Mouse (Mus musculus): ENCODE data around the gene Rbms1. TPM values are rescaled to one million over a fixed set of nuclear protein-coding genes. Genes with fewer than 3 reads are reported as not detected.
"Not testable (repeated sequence)": the region's sequence is repeated elsewhere in the genome, so short reads cannot be mapped to it uniquely, and the experiment has no call there.

Gene Rbms1
- polyA plus RNA-seq, 1 experiment from 2014 or later, result 139 TPM

GRCm38 (mm10) chr2:60838856-60839255, 124.1 kb downstream of the Rbms1 start:
- ATAC-seq (ENCODE audit: borderline replicate concordance, extremely low read depth, low FRiP score, low TSS enrichment), result no peak
- no peak overlapping the region for H3K4me3 ChIP-seq
- WGBS, result 64% methylated on average over 5 of the region's 5 CpGs
- peaks cover 4% of the 10 kb centered on the region for H3K36me3 ChIP-seq
- no peaks in the 10 kb centered on the region for H3K9me3 ChIP-seq
- peak overlapping the region; percentile 58 for H3K27ac ChIP-seq
- peaks cover 53% of the 10 kb centered on the region for H3K4me1 ChIP-seq
- H3K4me2 ChIP-seq, result no peak overlapping the region
- H3K27me3 ChIP-seq, result no peaks in the 10 kb centered on the region
- no peak overlapping the region for H3K9ac ChIP-seq

- ATAC-seq (ENCODE audit: borderline replicate concordance, extremely low read depth, low FRiP score, low TSS enrichment), result peak; percentile 66
- Histone ChIP-seq H3K4me2 (no peak overlapping the region), H3K27ac (peak overlapping the region; percentile 58; the same call in 1 of the 2 replicates), H3K4me3 (no peak overlapping the region), H3K36me3 (peaks cover 4% of the 10 kb centered on the region), H3K9ac (no peak overlapping the region), H3K9me3 (no peaks in the 10 kb centered on the region), H3K4me1 (peaks cover 42% of the 10 kb centered on the region), H3K27me3 (no peaks in the 10 kb centered on the region)
- 47% methylated on average over 5 of the region's 5 CpGs for WGBS
Observed at GRCm38 (mm10) chr2:60837616-60838015, 125.4 kb downstream of the Rbms1 start.

- ATAC-seq (ENCODE audit: borderline replicate concordance, extremely low read depth, low FRiP score, low TSS enrichment), result no peak
- 92% methylated on average over 7 of the region's 7 CpGs for WGBS
- Histone ChIP-seq H3K27ac (no peak overlapping the region), H3K27me3 (no peaks in the 10 kb centered on the region), H3K9ac (no peak overlapping the region), H3K4me1 (peaks cover 38% of the 10 kb centered on the region), H3K36me3 (no peaks in the 10 kb centered on the region; the same call in none of the 2 replicates), H3K4me3 (no peak overlapping the region), H3K4me2 (no peak overlapping the region), H3K9me3 (no peaks in the 10 kb centered on the region)
Observed at GRCm38 (mm10) chr2:60836237-60836636, 126.8 kb downstream of the Rbms1 start.

- H3K27ac ChIP-seq, result peak overlapping the region; percentile 23; the same call in 1 of the 2 replicates
- no peaks in the 10 kb centered on the region for H3K27me3 ChIP-seq
- peaks cover 33% of the 10 kb centered on the region for H3K4me1 ChIP-seq
- no peak overlapping the region for H3K4me3 ChIP-seq
- no peak overlapping the region for H3K4me2 ChIP-seq
- H3K9ac ChIP-seq, result no peak overlapping the region
- no peaks in the 10 kb centered on the region for H3K9me3 ChIP-seq
- H3K36me3 ChIP-seq, result no peaks in the 10 kb centered on the region; the same call in 1 of the 2 replicates
- no peak for ATAC-seq (ENCODE audit: borderline replicate concordance, extremely low read depth, low FRiP score, low TSS enrichment)
- 64% methylated on average over 7 of the region's 7 CpGs for WGBS
Observed at GRCm38 (mm10) chr2:60834293-60834692, 128.7 kb downstream of the Rbms1 start.

GRCm38 (mm10) chr2:60832254-60832653, 130.7 kb downstream of the Rbms1 start:
- no peak overlapping the region for H3K4me2 ChIP-seq
- no peak overlapping the region for H3K9ac ChIP-seq
- WGBS, result 83% methylated on average over 8 of the region's 8 CpGs
- H3K36me3 ChIP-seq, result no peaks in the 10 kb centered on the region; the same call in 1 of the 2 replicates
- no peak overlapping the region for H3K4me3 ChIP-seq
- ATAC-seq (ENCODE audit: borderline replicate concordance, extremely low read depth, low FRiP score, low TSS enrichment), result no peak
- peaks cover 17% of the 10 kb centered on the region for H3K4me1 ChIP-seq
- H3K27me3 ChIP-seq, result no peaks in the 10 kb centered on the region
- H3K27ac ChIP-seq, result no peak overlapping the region
- H3K9me3 ChIP-seq, result no peaks in the 10 kb centered on the region

- H3K36me3 ChIP-seq; H3K27ac ChIP-seq; H3K27me3 ChIP-seq; H3K9ac ChIP-seq; ATAC-seq (ENCODE audit: borderline replicate concordance, extremely low read depth, low FRiP score, low TSS enrichment); H3K4me3 ChIP-seq; H3K4me2 ChIP-seq; H3K9me3 ChIP-seq: not testable (repeated sequence)
- 50% methylated on average over 1 of the region's 1 CpGs for WGBS
- 0 out of 2 replicates have a peak, but pooled peaks cover 14% of the 10 kb centered on the region for H3K4me1 ChIP-seq
Observed at GRCm38 (mm10) chr2:60830464-60830863, 132.5 kb downstream of the Rbms1 start.

- 87% methylated on average over 10 of the region's 10 CpGs for WGBS
Observed at GRCm38 (mm10) chr2:60828908-60829462, 134.0 kb downstream of the Rbms1 start.

GRCm38 (mm10) chr2:60827152-60827428, 135.9 kb downstream of the Rbms1 start:
- Histone ChIP-seq H3K27me3 (no peaks in the 10 kb centered on the region), H3K9me3 (no peaks in the 10 kb centered on the region), H3K4me3 (no peak overlapping the region), H3K36me3 (no peaks in the 10 kb centered on the region), H3K27ac (no peak overlapping the region), H3K9ac (no peak overlapping the region), H3K4me1 (0 out of 2 replicates have a peak, but pooled peaks cover 14% of the 10 kb centered on the region), H3K4me2 (no peak overlapping the region)
- ATAC-seq (ENCODE audit: borderline replicate concordance, extremely low read depth, low FRiP score, low TSS enrichment), result no peak
- 64% methylated on average over 5 of the region's 5 CpGs for WGBS

More at GRCm38 (mm10) chr2:60828908-60829462, 134.0 kb downstream of the Rbms1 start:
- Histone ChIP-seq H3K27me3 (no peaks in the 10 kb centered on the region), H3K9me3 (no peaks in the 10 kb centered on the region), H3K9ac (no peak overlapping the region), H3K4me1 (0 out of 2 replicates have a peak, but pooled peaks cover 14% of the 10 kb centered on the region), H3K4me2 (no peak overlapping the region), H3K27ac (no peak overlapping the region), H3K4me3 (no peak overlapping the region), H3K36me3 (no peaks in the 10 kb centered on the region)
- ATAC-seq (ENCODE audit: borderline replicate concordance, extremely low read depth, low FRiP score, low TSS enrichment), result no peak

- H3K9me3 ChIP-seq, result no peaks in the 10 kb centered on the region
- no peaks in the 10 kb centered on the region for H3K27me3 ChIP-seq
- H3K4me3 ChIP-seq, result no peak overlapping the region
- H3K36me3 ChIP-seq, result no peaks in the 10 kb centered on the region
- 0 out of 2 replicates have a peak, but pooled peaks cover 14% of the 10 kb centered on the region for H3K4me1 ChIP-seq
- ATAC-seq (ENCODE audit: borderline replicate concordance, extremely low read depth, low FRiP score, low TSS enrichment), result no peak
- H3K4me2 ChIP-seq, result no peak overlapping the region
- no peak overlapping the region for H3K9ac ChIP-seq
- WGBS, result 82% methylated on average over 11 of the region's 11 CpGs
- H3K27ac ChIP-seq, result no peak overlapping the region
Observed at GRCm38 (mm10) chr2:60826406-60827151, 136.4 kb downstream of the Rbms1 start.

GRCm38 (mm10) chr2:60825690-60826089, 137.3 kb downstream of the Rbms1 start:
- H3K36me3 ChIP-seq, result no peaks in the 10 kb centered on the region
- no peaks in the 10 kb centered on the region for H3K27me3 ChIP-seq
- no peak overlapping the region for H3K4me2 ChIP-seq
- H3K9ac ChIP-seq, result no peak overlapping the region
- 54% methylated on average over 4 of the region's 4 CpGs for WGBS
- no peaks in the 10 kb centered on the region for H3K9me3 ChIP-seq
- ATAC-seq (ENCODE audit: borderline replicate concordance, extremely low read depth, low FRiP score, low TSS enrichment), result no peak
- 0 out of 2 replicates have a peak, but pooled peaks cover 14% of the 10 kb centered on the region for H3K4me1 ChIP-seq
- H3K27ac ChIP-seq, result no peak overlapping the region
- no peak overlapping the region for H3K4me3 ChIP-seq

GRCm38 (mm10) chr2:60821635-60822034, 141.4 kb downstream of the Rbms1 start:
- peaks cover 20% of the 10 kb centered on the region for H3K4me1 ChIP-seq
- no peak overlapping the region for H3K27ac ChIP-seq
- ATAC-seq (ENCODE audit: borderline replicate concordance, extremely low read depth, low FRiP score, low TSS enrichment), result no peak

GRCm38 (mm10) chr2:60818632-60819031, 144.4 kb downstream of the Rbms1 start:
- Histone ChIP-seq H3K9me3 (no peaks in the 10 kb centered on the region), H3K4me2 (no peak overlapping the region), H3K36me3 (no peaks in the 10 kb centered on the region), H3K4me3 (no peak overlapping the region), H3K27ac (no peak overlapping the region), H3K9ac (no peak overlapping the region), H3K4me1 (peaks cover 35% of the 10 kb centered on the region), H3K27me3 (no peaks in the 10 kb centered on the region)
- WGBS, result 31% methylated on average over 2 of the region's 2 CpGs
- ATAC-seq (ENCODE audit: borderline replicate concordance, extremely low read depth, low FRiP score, low TSS enrichment), result peak; percentile 56; the same call in 1 of the 2 replicates

More at GRCm38 (mm10) chr2:60821635-60822034, 141.4 kb downstream of the Rbms1 start:
- 84% methylated on average over 3 of the region's 3 CpGs for WGBS
- no peaks in the 10 kb centered on the region for H3K27me3 ChIP-seq
- no peak overlapping the region for H3K9ac ChIP-seq
- no peak overlapping the region for H3K4me2 ChIP-seq
- H3K36me3 ChIP-seq, result no peaks in the 10 kb centered on the region
- H3K4me3 ChIP-seq, result no peak overlapping the region
- H3K9me3 ChIP-seq, result no peaks in the 10 kb centered on the region
